Mouse (Mus musculus) lung, embryonic 15.5 days (tissue): ENCODE results near the gene Casc3. TPM values are rescaled to one million over a fixed set of nuclear protein-coding genes. Genes with fewer than 3 reads are reported as not detected.
"Not testable (repeated sequence)": the region's sequence is repeated elsewhere in the genome, so short reads cannot be mapped to it uniquely, and the experiment has no call there.

Experiments used
- ATAC-seq: fragments of 200-750 bp; cut with Nextera tagmentation; 2 replicates; pipeline ENCODE4 v1.8.0; 2017; ENCODE audit warnings: moderate number of reproducible peaks, borderline replicate concordance; ENCODE audit not compliant: low FRiP score, low TSS enrichment; ENCODE audit errors: extremely low read depth
- H3K27ac ChIP-seq: fragments of 300-500 bp; sonication (generic); 2 replicates; pipeline ENCODE4 v1.5.1; 2015; ENCODE audit warnings: moderate library complexity, mild to moderate bottlenecking, inconsistent platforms
- H3K27me3 ChIP-seq: fragments of 300-500 bp; sonication (generic); 2 replicates; pipeline ENCODE4 v1.6.1; 2015; ENCODE audit warnings: inconsistent platforms
- H3K36me3 ChIP-seq: fragments of 300-500 bp; sonication (generic); 2 replicates; pipeline ENCODE4 v1.6.1; 2015; ENCODE audit warnings: inconsistent platforms
- H3K4me1 ChIP-seq: fragments of 300-500 bp; sonication (generic); 2 replicates; pipeline ENCODE4 v1.6.1; 2015; ENCODE audit warnings: inconsistent platforms
- H3K4me2 ChIP-seq: fragments of 300-500 bp; sonication (generic); 2 replicates; pipeline ENCODE4 v1.6.1; 2015; ENCODE audit warnings: inconsistent platforms, mild to moderate bottlenecking, moderate library complexity
- H3K4me3 ChIP-seq: fragments of 300-500 bp; sonication (generic); 2 replicates; pipeline ENCODE4 v1.5.1; 2015; ENCODE audit warnings: mild to moderate bottlenecking, inconsistent platforms
- H3K9ac ChIP-seq: fragments of 300-500 bp; sonication (generic); 2 replicates; pipeline ENCODE4 v1.6.1; 2015; ENCODE audit warnings: inconsistent platforms
- H3K9me3 ChIP-seq: fragments of 300-500 bp; sonication (generic); 2 replicates; pipeline ENCODE4 v1.6.1; 2016; ENCODE audit warnings: inconsistent platforms
- WGBS: fragments of 180-500 bp; shearing (Covaris S2); methylation state at CpG from one replicate; pipeline ENCODE4 v1.1.7; 2015; 5-methylcytosine and 5-hydroxymethylcytosine counted together
- polyA plus RNA-seq: library from polyadenylated mRNA; unstranded; fragments of >200 nt; fragmentation: Nextera tagmentation; extraction: Ambion mirVana; gene quantifications from 2 replicates; pipeline ENCODE4 v1.2.1, GENCODE M21; 2015

Casc3 gene
- polyA plus RNA-seq, 1 experiment from 2014 or later: 37.9 TPM

DNA sequence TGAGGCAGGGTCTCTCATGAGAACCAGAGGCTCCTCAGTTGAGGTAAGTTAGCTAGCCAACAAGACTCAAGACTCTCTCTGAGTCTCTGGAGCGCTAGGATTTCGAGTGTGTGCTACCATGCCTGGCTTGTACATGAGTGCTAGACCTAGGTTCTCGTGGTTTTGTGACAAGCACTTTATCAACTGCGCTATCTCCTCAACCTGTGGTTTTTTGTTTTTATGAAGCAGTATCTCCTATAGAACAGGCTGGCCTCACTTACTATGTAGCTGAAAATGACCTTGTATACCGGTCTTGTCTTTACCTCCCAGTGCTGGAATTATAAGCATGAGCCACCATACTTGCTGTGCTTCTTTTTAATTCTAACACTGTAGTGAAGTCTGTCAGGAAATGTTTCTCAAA, 16.3 kb downstream of the Casc3 start:
- Histone ChIP-seq H3K27me3 (no peaks in the 10 kb centered on the region), H3K27ac (no peak overlapping the region), H3K4me2 (no peak overlapping the region), H3K4me1 (no peaks in the 10 kb centered on the region), H3K36me3 (peaks cover 89% of the 10 kb centered on the region), H3K9ac (no peak overlapping the region), H3K4me3 (no peak overlapping the region), H3K9me3 (0 out of 2 replicates have a peak, but pooled peaks cover 4% of the 10 kb centered on the region)
- ATAC-seq: no peak
- WGBS: 93% methylated on average over 5 of the region's 5 CpGs

DNA sequence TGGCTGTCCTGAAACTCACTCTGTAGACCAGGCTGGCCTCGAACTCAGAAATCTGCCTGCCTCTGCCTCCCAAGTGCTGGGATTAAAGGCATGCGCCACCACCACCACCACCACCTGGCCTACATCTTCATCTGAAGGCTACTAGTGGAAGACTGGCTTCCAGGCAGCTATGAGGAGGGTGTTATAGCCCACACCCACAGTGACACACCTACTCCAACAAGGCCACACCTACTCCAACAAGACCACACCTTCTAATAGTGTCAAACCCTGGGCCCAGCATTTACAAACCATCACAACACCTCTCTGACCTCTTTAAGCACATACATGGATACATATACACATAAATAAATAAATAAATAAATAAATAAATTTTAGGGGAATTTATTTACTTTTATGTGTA, 21.4 kb downstream of the Casc3 start:
- H3K27me3 ChIP-seq, H3K4me2 ChIP-seq, ATAC-seq, H3K4me3 ChIP-seq, H3K4me1 ChIP-seq, H3K9ac ChIP-seq, H3K27ac ChIP-seq, H3K9me3 ChIP-seq: not testable (repeated sequence)
- 87% methylated on average over 2 of the region's 2 CpGs for WGBS
- peaks cover 88% of the 10 kb centered on the region for H3K36me3 ChIP-seq

DNA sequence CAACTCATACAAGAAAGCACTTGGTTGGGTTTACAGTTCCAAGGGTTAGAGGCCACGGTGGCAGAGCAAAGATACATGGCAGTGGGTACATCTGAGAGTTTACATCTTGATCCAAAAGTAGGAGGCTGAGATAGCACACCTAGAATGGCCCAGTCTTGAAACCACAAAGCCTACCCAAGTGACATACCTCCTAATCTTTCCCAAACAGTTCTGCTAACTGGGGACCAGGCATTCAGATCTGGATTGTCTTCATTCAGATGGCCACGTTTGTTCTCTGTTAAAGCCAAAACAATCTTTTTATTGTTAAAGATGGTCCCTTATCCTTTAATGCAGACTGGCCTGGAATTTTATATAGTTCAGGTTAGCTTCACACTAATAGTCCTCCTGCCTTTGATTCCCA, 23.2 kb downstream of the Casc3 start:
- Histone ChIP-seq H3K9me3 (no peaks in the 10 kb centered on the region), H3K36me3 (peaks cover 89% of the 10 kb centered on the region), H3K27ac (no peak overlapping the region), H3K9ac (no peak overlapping the region), H3K4me2 (no peak overlapping the region), H3K27me3 (no peaks in the 10 kb centered on the region), H3K4me1 (0 out of 2 replicates have a peak, but pooled peaks cover 3% of the 10 kb centered on the region), H3K4me3 (no peak overlapping the region)
- WGBS: 82% methylated on average over 2 of the region's 2 CpGs
- no peak for ATAC-seq

DNA sequence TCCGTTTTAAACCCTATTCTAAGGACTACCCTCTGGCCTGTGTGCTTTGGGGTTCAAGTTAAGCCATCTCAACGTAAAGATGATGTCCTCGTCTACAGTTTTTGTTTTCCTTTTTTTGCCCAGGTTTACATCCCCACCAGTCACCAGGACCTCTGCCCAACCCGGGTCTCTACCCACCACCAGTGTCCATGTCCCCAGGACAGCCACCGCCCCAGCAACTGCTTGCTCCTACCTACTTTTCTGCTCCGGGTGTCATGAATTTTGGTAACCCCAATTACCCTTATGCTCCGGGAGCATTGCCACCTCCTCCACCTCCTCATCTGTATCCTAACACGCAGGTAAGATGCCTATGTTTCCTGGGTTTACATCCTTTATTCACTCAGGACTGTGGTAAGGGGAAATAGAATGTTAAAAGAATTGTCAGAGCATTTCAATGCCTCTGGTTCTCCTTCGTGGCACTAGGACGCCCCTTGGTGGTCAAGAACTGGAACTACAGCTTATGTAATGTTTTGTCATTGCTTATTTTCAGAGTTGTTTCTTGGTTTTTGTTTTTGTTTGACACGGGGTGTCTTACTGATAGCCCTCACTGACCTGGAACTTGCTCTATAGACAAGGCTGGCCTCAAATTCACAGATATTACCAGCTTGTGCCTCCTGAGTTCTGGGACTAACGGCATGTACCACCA, 24.5 kb downstream of the Casc3 start:
- Histone ChIP-seq H3K4me2 (no peak overlapping the region), H3K4me3 (no peak overlapping the region), H3K9me3 (no peaks in the 10 kb centered on the region), H3K36me3 (peaks cover 89% of the 10 kb centered on the region), H3K9ac (no peak overlapping the region), H3K27me3 (no peaks in the 10 kb centered on the region), H3K4me1 (0 out of 2 replicates have a peak, but pooled peaks cover 3% of the 10 kb centered on the region), H3K27ac (no peak overlapping the region)
- ATAC-seq: no peak
- 67% methylated on average over 12 of the region's 12 CpGs for WGBS

- no peaks in the 10 kb centered on the region for H3K27me3 ChIP-seq
- H3K27ac ChIP-seq: no peak overlapping the region
- ATAC-seq: no peak
- H3K36me3 ChIP-seq: peaks cover 85% of the 10 kb centered on the region
- H3K4me2 ChIP-seq: no peak overlapping the region
- 0 out of 2 replicates have a peak, but pooled peaks cover 3% of the 10 kb centered on the region for H3K4me1 ChIP-seq
- no peak overlapping the region for H3K4me3 ChIP-seq
- WGBS: 60% methylated on average over 4 of the region's 4 CpGs
- no peaks in the 10 kb centered on the region for H3K9me3 ChIP-seq
- no peak overlapping the region for H3K9ac ChIP-seq
Observed at GRCm38 (mm10) chr11:98829875-98830274, 25.2 kb downstream of the Casc3 start.

- Histone ChIP-seq H3K27ac (no peak overlapping the region), H3K9ac (no peak overlapping the region), H3K9me3 (no peaks in the 10 kb centered on the region), H3K27me3 (peaks cover 27% of the 10 kb centered on the region), H3K4me1 (peaks cover 18% of the 10 kb centered on the region), H3K4me3 (no peak overlapping the region), H3K4me2 (no peak overlapping the region), H3K36me3 (peaks cover 36% of the 10 kb centered on the region)
- ATAC-seq: no peak
- 48% methylated on average over 5 of the region's 5 CpGs for WGBS
Observed at GRCm38 (mm10) chr11:98835296-98835695, 30.6 kb downstream of the Casc3 start.

DNA sequence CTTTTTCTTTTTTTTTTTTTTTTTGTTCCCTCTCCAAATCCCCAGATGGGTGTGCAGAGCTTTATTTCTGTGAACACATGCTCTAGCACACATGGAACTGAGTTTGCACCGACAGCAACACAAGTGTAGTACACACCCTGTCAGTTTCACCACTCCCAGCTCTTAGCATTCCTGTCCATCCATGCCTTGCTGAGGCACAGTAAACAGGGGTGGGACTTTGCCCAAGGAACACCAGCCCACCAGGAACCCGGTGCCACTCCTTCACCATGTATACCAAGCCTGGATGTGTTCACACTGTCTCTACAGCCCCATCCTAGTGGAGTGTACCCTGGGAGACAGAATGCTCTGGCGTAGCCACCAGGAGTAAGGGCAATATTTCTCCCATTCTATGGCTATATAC, 31.0 kb downstream of the Casc3 start:
- Histone ChIP-seq H3K27me3 (peaks cover 27% of the 10 kb centered on the region), H3K9ac (no peak overlapping the region), H3K4me3 (no peak overlapping the region), H3K36me3 (peaks cover 36% of the 10 kb centered on the region), H3K27ac (no peak overlapping the region), H3K9me3 (no peaks in the 10 kb centered on the region), H3K4me2 (no peak overlapping the region), H3K4me1 (peaks cover 18% of the 10 kb centered on the region)
- ATAC-seq: no peak
- WGBS: 36% methylated on average over 3 of the region's 3 CpGs

GRCm38 (mm10) chr11:98836128-98836527, 31.4 kb downstream of the Casc3 start:
- Histone ChIP-seq H3K4me2 (peak overlapping the region; percentile 100), H3K9ac (no peak overlapping the region), H3K4me3 (peak overlapping the region; percentile 62), H3K27me3 (peaks cover 27% of the 10 kb centered on the region), H3K36me3 (peaks cover 34% of the 10 kb centered on the region), H3K9me3 (no peaks in the 10 kb centered on the region), H3K4me1 (peaks cover 18% of the 10 kb centered on the region), H3K27ac (no peak overlapping the region)
- no peak; the same call in 1 of the 2 replicates for ATAC-seq
- WGBS: 30% methylated on average over 7 of the region's 7 CpGs

DNA sequence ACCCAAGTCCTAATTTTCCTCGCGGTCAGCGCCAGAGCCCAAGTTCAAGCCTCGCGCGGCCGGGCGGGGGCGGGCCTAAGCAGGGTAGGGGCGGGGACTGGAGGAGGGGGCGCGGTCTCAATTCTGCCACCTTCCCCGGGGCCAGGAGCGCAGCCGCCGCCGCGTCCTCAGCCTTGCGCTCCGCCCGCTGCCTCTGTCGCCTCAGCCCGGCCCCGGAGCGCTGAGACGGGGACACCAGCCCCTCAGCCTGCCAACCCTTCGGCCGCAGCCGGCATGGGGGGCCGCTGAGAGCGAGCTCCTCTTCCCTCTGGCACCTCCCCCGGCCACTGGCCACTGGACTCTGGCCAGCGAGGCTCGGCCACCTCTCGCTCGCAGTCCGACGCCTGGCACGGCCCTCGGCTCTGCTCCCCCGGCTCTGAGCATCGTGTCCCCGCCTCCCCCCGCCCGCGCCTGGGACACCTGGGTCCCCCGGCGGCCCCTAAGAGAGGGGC, 32.0 kb downstream of the Casc3 start, which contains the start of gene Rapgefl1:
Rapgefl1 (plus strand) TSS at position 135 of the 491 bp plus-strand sequence.
- Histone ChIP-seq H3K36me3 (peaks cover 28% of the 10 kb centered on the region), H3K9me3 (no peaks in the 10 kb centered on the region), H3K4me3 (peak within 1 kb of the TSS; percentile 62), H3K4me1 (peaks cover 18% of the 10 kb centered on the region), H3K9ac (peak within 1 kb of the TSS; percentile 60), H3K27ac (no peak within 1 kb of the TSS; the same call in 1 of the 2 replicates), H3K27me3 (peaks cover 27% of the 10 kb centered on the region), H3K4me2 (peak within 1 kb of the TSS; percentile 100)
- WGBS: under 1% methylated on average over 41 of the region's 48 CpGs
- ATAC-seq: peak; percentile 91

- H3K27ac ChIP-seq: no peak overlapping the region
- WGBS: 1% methylated on average over 29 of the region's 29 CpGs
- H3K36me3 ChIP-seq: peaks cover 22% of the 10 kb centered on the region
- peak overlapping the region; percentile 100 for H3K4me2 ChIP-seq
- H3K9me3 ChIP-seq: no peaks in the 10 kb centered on the region
- H3K4me3 ChIP-seq: peak overlapping the region; percentile 62
- H3K27me3 ChIP-seq: peaks cover 27% of the 10 kb centered on the region
- H3K4me1 ChIP-seq: peaks cover 18% of the 10 kb centered on the region
- ATAC-seq: peak; percentile 21
- peak overlapping the region; percentile 60 for H3K9ac ChIP-seq
Observed at GRCm38 (mm10) chr11:98837231-98837704, 32.6 kb downstream of the Casc3 start.

DNA sequence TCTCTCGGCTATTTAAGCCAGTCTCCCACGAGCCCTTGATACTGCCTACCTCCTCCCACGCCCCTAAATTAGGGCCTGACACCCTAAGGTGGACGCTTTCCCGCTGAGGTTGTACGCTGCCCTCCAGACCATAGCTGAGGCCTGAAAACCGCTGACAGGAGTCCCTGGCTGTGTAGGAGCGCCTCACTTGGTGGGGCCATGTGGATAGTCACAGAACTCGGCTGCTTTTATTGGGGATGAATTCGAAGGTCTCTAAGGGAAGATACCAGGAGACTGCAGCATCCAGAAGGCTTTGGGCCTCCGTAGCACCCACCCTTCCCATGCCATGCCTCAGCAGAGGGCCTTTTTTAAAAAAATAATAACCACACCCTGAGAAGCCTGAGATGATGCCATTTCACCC, 33.2 kb downstream of the Casc3 start:
- peak overlapping the region; percentile 100 for H3K4me2 ChIP-seq
- peaks cover 27% of the 10 kb centered on the region for H3K27me3 ChIP-seq
- H3K9ac ChIP-seq: no peak overlapping the region
- peaks cover 16% of the 10 kb centered on the region for H3K36me3 ChIP-seq
- peak overlapping the region; percentile 62 for H3K4me3 ChIP-seq
- no peak for ATAC-seq
- no peaks in the 10 kb centered on the region for H3K9me3 ChIP-seq
- H3K4me1 ChIP-seq: peaks cover 18% of the 10 kb centered on the region
- 58% methylated on average over 11 of the region's 11 CpGs for WGBS
- no peak overlapping the region for H3K27ac ChIP-seq

DNA sequence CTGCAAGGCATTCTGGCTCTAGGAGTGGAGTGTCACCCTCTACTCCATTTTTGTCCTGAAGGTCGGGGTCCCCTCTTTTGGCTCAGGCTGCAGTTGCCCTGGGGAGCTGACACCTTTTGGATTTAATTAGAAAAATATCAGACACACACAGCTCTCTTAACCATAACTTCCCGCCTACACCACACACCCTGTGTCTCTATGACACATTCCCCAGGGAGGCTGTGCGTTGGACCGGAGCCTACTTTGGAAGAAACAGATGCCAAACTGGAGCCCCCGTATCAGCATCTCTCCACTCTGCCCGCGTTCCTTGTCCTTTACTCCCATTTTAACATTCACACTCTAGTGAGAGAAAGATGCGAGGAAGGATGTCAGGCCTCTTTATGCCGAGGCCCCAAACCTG, 33.8 kb downstream of the Casc3 start:
- Histone ChIP-seq H3K4me3 (no peak overlapping the region), H3K4me1 (peaks cover 18% of the 10 kb centered on the region), H3K27me3 (peaks cover 27% of the 10 kb centered on the region), H3K4me2 (no peak overlapping the region), H3K9ac (no peak overlapping the region), H3K36me3 (peaks cover 10% of the 10 kb centered on the region), H3K9me3 (no peaks in the 10 kb centered on the region), H3K27ac (no peak overlapping the region)
- 66% methylated on average over 9 of the region's 9 CpGs for WGBS
- ATAC-seq: no peak
